Mouse (Mus musculus): Measurements from ENCODE around the gene Kif16b.

GRCm38 (mm10) chr2:142608778-142609177, 292.6 kb downstream of the Kif16b start:
- no peak for TF ChIP-seq CTCF (IDR thresholded peaks at IDR 0.05; ENCODE audit: control insufficient read depth, insufficient read depth, low read length)
- no peak for TF ChIP-seq POLR2A (IDR thresholded peaks at IDR 0.05; ENCODE audit: borderline replicate concordance, control insufficient read depth, low read depth, low read length)

Measured in bone marrow, adult 2 months (tissue).